Mouse (Mus musculus) intestine, postnatal 0 days (tissue): ENCODE measurements around the gene Fbxl18. TPM values are rescaled to one million over a fixed set of nuclear protein-coding genes. Genes with fewer than 3 reads are reported as not detected.
"Not testable (repeated sequence)": the region's sequence is repeated elsewhere in the genome, so short reads cannot be mapped to it uniquely, and the experiment has no call there.

ENCODE experiments used
- ATAC-seq: fragments of 200-750 bp; cut with Nextera tagmentation; 2 replicates; pipeline ENCODE4 v1.8.0; 2017; ENCODE audit warnings: mild to moderate bottlenecking, moderate TSS enrichment, moderate library complexity
- H3K27ac ChIP-seq: fragments of 300-500 bp; sonication (generic); 2 replicates; pipeline ENCODE4 v1.5.1; 2014; ENCODE audit warnings: mild to moderate bottlenecking, low read depth, low read length, moderate library complexity
- H3K27me3 ChIP-seq: fragments of 300-500 bp; sonication (generic); replicated peaks from 2 replicates; pipeline ENCODE4 v1.6.1; 2014; ENCODE audit warnings: low read length, mixed read lengths; ENCODE audit not compliant: control insufficient read depth, insufficient read depth
- H3K36me3 ChIP-seq: fragments of 300-500 bp; sonication (generic); 2 replicates; pipeline ENCODE4 v1.6.1; 2014; ENCODE audit warnings: mild to moderate bottlenecking, moderate library complexity; ENCODE audit not compliant: control insufficient read depth, insufficient read depth
- H3K4me1 ChIP-seq: fragments of 300-500 bp; sonication (generic); replicated peaks from 2 replicates; pipeline ENCODE4 v1.6.1; 2014; ENCODE audit warnings: antibody characterized with exemption, low read length, mixed read lengths; ENCODE audit not compliant: control insufficient read depth, insufficient read depth
- H3K4me2 ChIP-seq: fragments of 300-500 bp; sonication (generic); replicated peaks from 2 replicates; pipeline ENCODE4 v1.6.1; 2014; ENCODE audit warnings: low read depth, mild to moderate bottlenecking, moderate library complexity
- H3K4me3 ChIP-seq: fragments of 300-500 bp; sonication (generic); 2 replicates; pipeline ENCODE4 v1.5.1; 2014; ENCODE audit warnings: low read depth, low read length
- H3K9ac ChIP-seq: fragments of 300-500 bp; sonication (generic); 2 replicates; pipeline ENCODE4 v1.6.1; 2014; ENCODE audit warnings: mild to moderate bottlenecking, low read depth, low read length
- H3K9me3 ChIP-seq: fragments of 300-500 bp; sonication (generic); 2 replicates; pipeline ENCODE4 v1.6.1; 2016; ENCODE audit warnings: mixed run types; ENCODE audit not compliant: control insufficient read depth
- CTCF ChIP-seq: sonication (generic); IDR thresholded peaks from 2 replicates; pipeline ENCODE4 v1.5.1; 2016; ENCODE audit warnings: low read depth, mild to moderate bottlenecking, control low read depth, antibody characterized with exemption, moderate library complexity
- WGBS: fragments of 180-500 bp; shearing (Covaris S2); extraction: QIAGEN DNeasy Blood & Tissue Kit; methylation state at CpG from one replicate; pipeline ENCODE4 v1.1.7; 2014; 5-methylcytosine and 5-hydroxymethylcytosine counted together
- polyA plus RNA-seq: library from polyadenylated mRNA; unstranded; fragments of >200 nt; fragmentation: Nextera tagmentation; extraction: Ambion mirVana; gene quantifications from 2 replicates; pipeline ENCODE4 v1.2.1, GENCODE M21; 2015

The Fbxl18 gene
- polyA plus RNA-seq, 1 experiment from 2014 or later, result 5.6 TPM

DNA sequence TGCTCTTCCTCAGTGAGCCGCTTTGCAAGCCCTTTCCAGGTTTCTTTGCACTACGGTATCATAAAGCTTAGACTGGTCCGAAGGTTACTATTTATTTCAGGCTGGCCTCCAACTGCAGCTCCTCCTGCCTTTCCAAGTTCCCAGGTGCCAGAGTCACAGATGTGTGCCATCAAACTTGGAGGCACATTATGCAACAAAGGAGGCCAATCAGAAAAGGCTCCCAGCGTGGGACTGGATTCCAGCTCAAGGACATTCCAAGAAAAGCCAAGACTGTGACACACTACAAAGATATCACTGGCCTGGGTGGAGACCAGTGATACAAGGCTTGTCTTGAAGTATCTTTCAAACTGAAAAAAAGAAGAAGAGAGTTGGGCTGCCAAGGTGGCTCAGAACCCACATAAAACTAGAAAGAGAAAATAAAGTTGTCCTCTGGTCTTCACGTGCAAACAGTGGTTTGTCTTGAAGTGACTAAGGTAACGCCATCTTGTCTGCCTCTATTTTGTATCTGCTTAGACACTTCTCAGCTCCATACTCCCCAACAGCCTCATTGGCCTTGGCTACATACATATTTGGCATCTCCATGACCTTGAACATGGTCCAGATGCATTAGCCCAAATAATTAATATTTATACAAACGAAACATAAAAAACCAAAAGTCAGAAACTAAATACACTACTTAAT lies 2.5 kb upstream of the Fbxl18 start:
- TF ChIP-seq CTCF, result no peak
- no peak overlapping the region for H3K4me3 ChIP-seq
- peak; percentile 73 for ATAC-seq
- H3K27me3 ChIP-seq, result no peaks in the 10 kb centered on the region
- peaks cover 37% of the 10 kb centered on the region for H3K36me3 ChIP-seq
- peaks cover 4% of the 10 kb centered on the region; the same call in 1 of the 2 replicates for H3K4me1 ChIP-seq
- no peak overlapping the region for H3K9ac ChIP-seq
- WGBS, result 59% methylated on average over 7 of the region's 7 CpGs
- H3K4me2 ChIP-seq, result no peak overlapping the region
- peak overlapping the region; percentile 52 for H3K27ac ChIP-seq
- no peaks in the 10 kb centered on the region for H3K9me3 ChIP-seq

DNA sequence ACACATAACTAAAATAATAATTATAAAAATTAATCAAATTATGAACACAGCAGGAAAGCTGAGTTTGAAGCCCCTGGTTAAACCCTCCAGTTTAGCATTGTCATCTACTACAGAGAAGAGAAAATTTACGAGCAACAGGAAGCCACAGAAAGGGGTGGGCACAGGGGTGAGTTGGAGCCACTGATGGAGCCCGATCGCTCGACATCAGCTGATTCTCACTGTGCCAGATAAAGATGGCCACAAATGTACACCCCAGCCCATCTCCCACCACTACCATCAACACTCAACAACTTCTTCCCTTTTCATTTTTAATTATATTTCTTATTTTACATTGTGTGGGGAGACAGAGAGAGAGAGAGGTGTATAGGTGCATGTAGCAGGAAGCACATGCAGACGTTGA lies 1.5 kb upstream of the Fbxl18 start:
- TF ChIP-seq CTCF, result no peak
- Histone ChIP-seq H3K9me3 (no peaks in the 10 kb centered on the region), H3K4me2 (no peak overlapping the region), H3K36me3 (peaks cover 27% of the 10 kb centered on the region), H3K27me3 (no peaks in the 10 kb centered on the region), H3K27ac (no peak overlapping the region), H3K9ac (no peak overlapping the region), H3K4me3 (no peak overlapping the region), H3K4me1 (peaks cover 4% of the 10 kb centered on the region; the same call in 1 of the 2 replicates)
- WGBS, result 72% methylated on average over 5 of the region's 5 CpGs
- ATAC-seq, result no peak

DNA sequence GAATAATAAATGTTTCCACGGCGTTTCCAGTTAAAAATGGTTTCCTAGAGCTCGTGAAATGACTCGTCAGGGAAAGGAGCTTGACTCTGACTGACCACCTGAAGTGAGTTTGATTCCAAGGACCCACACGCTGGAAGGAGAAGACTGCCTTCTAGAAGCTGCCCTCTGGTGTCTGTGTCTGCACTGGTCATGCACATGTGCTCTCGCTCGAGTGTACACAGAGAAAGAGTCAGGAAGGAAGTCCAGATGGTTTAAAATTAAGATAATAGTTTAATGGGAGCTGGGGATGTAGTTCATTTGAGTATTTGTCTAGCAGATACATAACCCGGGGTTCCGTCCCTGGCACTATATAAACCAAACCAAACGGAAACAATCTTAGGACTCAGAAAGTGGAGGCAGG lies 971 bp upstream of the Fbxl18 start:
- WGBS, result 55% methylated on average over 10 of the region's 10 CpGs
- peaks cover 4% of the 10 kb centered on the region; the same call in 1 of the 2 replicates for H3K4me1 ChIP-seq
- no peak overlapping the region for H3K27ac ChIP-seq
- H3K27me3 ChIP-seq, result no peaks in the 10 kb centered on the region
- H3K9ac ChIP-seq, result no peak overlapping the region
- H3K36me3 ChIP-seq, result peaks cover 22% of the 10 kb centered on the region
- peak; percentile 60 for TF ChIP-seq CTCF
- H3K4me2 ChIP-seq, result peak overlapping the region; percentile 82; the same call in 1 of the 2 replicates
- H3K9me3 ChIP-seq, result no peaks in the 10 kb centered on the region
- ATAC-seq, result no peak
- H3K4me3 ChIP-seq, result no peak overlapping the region

GRCm38 (mm10) chr5:142891396-142891795 lies 3.8 kb downstream of the Fbxl18 start:
- Histone ChIP-seq H3K27ac (no peak overlapping the region), H3K4me2 (no peak overlapping the region), H3K36me3 (peaks cover 10% of the 10 kb centered on the region), H3K4me1 (peaks cover 4% of the 10 kb centered on the region; the same call in 1 of the 2 replicates), H3K4me3 (no peak overlapping the region), H3K27me3 (no peaks in the 10 kb centered on the region), H3K9me3 (no peaks in the 10 kb centered on the region), H3K9ac (no peak overlapping the region)
- no peak for TF ChIP-seq CTCF
- 80% methylated on average over 6 of the region's 6 CpGs for WGBS
- no peak for ATAC-seq

DNA sequence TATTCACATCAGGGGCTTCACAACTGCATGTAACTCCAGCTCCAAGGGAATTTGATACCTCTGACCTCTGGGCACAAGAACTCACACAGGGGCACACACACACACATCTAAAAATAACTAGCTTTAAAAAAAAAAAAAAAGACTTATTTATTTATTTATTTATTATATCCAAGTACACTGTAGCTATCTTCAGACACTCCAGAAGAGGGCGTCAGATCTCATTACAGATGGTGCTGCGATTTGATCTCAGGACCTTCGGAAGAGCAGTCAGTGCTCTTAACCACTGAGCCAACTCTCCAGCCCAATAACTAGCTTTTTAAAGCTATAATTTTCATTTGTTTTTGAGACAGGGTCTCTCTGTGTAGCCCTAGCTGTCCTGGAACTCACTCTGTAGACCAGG lies 7.7 kb downstream of the Fbxl18 start:
- ATAC-seq, H3K4me3 ChIP-seq, H3K9me3 ChIP-seq, H3K4me2 ChIP-seq, H3K4me1 ChIP-seq, H3K27me3 ChIP-seq, H3K27ac ChIP-seq, H3K9ac ChIP-seq: not testable (repeated sequence)
- WGBS, result 87% methylated on average over 3 of the region's 3 CpGs
- H3K36me3 ChIP-seq, result peaks cover 37% of the 10 kb centered on the region
- TF ChIP-seq CTCF, result peak; percentile 18

DNA sequence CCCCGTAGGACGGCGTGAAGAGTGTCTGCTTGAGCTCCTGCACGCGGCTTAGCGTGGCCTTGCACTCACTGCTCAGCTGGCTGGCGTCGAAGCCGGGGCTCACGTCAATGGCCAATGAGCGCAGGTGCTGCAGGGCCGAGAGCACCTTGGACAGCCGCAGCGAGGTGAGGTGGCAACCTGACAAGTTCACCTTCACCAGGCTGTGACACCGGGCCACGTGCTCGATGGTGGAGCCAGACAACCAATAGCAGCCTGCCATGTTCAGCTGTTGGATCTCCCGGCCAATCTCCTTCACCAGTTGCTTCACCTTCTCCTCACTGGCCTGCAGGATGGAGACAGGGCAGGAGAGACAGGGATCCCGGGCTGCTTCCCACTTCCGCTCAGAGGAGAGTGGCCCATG lies 8.5 kb downstream of the Fbxl18 start:
- ATAC-seq, result no peak
- no peak overlapping the region for H3K27ac ChIP-seq
- H3K9me3 ChIP-seq, result no peaks in the 10 kb centered on the region
- no peaks in the 10 kb centered on the region for H3K27me3 ChIP-seq
- no peak overlapping the region for H3K9ac ChIP-seq
- H3K4me1 ChIP-seq, result no peaks in the 10 kb centered on the region
- H3K4me2 ChIP-seq, result no peak overlapping the region
- peaks cover 37% of the 10 kb centered on the region for H3K36me3 ChIP-seq
- no peak overlapping the region for H3K4me3 ChIP-seq
- 95% methylated on average over 20 of the region's 20 CpGs for WGBS
- TF ChIP-seq CTCF, result no peak
